Mouse (Mus musculus): Measurements from ENCODE around the gene Zfp746.

GRCm38 (mm10) chr6:48024330-48024993 is 61.9 kb downstream of the Zfp746 start:
- no peak for TF ChIP-seq CTCF (IDR thresholded peaks at IDR 0.05; ENCODE audit: low read depth, low read length)
- no peak for TF ChIP-seq POLR2A (IDR thresholded peaks at IDR 0.05; ENCODE audit: extremely low read depth, insufficient read depth, low read length)
